Mouse (Mus musculus) liver, postnatal 0 days (tissue): ENCODE measurements at regions not wholly inside any gene's neighbourhood (a gene's known extent, or its start where the extent isn't known, plus 50 kb on each side); places are given as distances from the start of the nearest gene placed in this dataset.
A peak's percentile ranks its signal among the peaks of the same experiment; 100 is the strongest.

Source experiments
- CTCF ChIP-seq: sonication (generic); IDR thresholded peaks from 2 replicates; pipeline ENCODE4 v1.5.1; 2016; ENCODE audit warnings: antibody characterized with exemption, low read depth
- EP300 ChIP-seq: IDR thresholded peaks from 2 replicates; pipeline ENCODE4 v1.6.1; 2016; ENCODE audit warnings: antibody characterized with exemption, low read depth, mild to moderate bottlenecking

DNA sequence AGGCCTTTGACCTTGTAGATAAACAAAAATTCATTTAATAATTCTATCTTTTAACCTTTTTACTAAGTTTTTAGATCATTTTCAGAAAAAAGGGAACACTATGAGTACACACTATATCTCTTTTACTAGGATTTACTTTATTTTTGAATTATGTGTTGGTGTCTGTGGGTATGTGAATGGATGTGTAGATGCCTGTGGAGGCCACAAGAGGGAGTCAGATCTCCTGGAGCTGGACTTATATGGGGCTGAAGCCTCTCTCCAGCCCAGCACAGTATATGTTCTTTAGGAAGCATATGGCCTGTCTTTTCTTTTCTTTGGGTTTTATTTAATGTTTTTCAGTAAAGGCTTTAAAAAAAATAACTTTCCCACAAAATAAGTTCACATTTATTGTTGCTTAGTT is 162.0 kb downstream of the Kif26a start:
- TF ChIP-seq EP300 (no peak), CTCF (peak; percentile 15; the same call in 1 of the 2 replicates)
